Mouse (Mus musculus) stomach, embryonic 14.5 days (tissue): ENCODE results near the gene Hexim1. TPM values are rescaled to one million over a fixed set of nuclear protein-coding genes. Genes with fewer than 3 reads are reported as not detected.

Experiments
- ATAC-seq: fragments of 200-750 bp; cut with Nextera tagmentation; 2 replicates; pipeline ENCODE4 v1.8.0; 2017; ENCODE audit warnings: low read depth, moderate TSS enrichment; ENCODE audit not compliant: insufficient number of reproducible peaks, insufficient read depth, low FRiP score
- H3K27ac ChIP-seq: fragments of 300-500 bp; sonication (generic); 2 replicates; pipeline ENCODE4 v1.5.1; 2014; ENCODE audit warnings: mild to moderate bottlenecking, low read length, moderate library complexity, mixed read lengths
- H3K27me3 ChIP-seq: fragments of 300-500 bp; sonication (generic); 2 replicates; pipeline ENCODE4 v1.6.1; 2014; ENCODE audit warnings: low read length, control low read depth, mixed read lengths; ENCODE audit not compliant: control insufficient read depth, insufficient read depth
- H3K36me3 ChIP-seq: fragments of 300-500 bp; sonication (generic); 2 replicates; pipeline ENCODE4 v1.6.1; 2014; ENCODE audit warnings: mild to moderate bottlenecking, control low read depth, low read length, moderate library complexity, mixed read lengths; ENCODE audit not compliant: control insufficient read depth, insufficient read depth
- H3K4me1 ChIP-seq: fragments of 300-500 bp; sonication (generic); 2 replicates; pipeline ENCODE4 v1.6.1; 2014; ENCODE audit warnings: low read length, control low read depth, mixed read lengths; ENCODE audit not compliant: control insufficient read depth, insufficient read depth
- H3K4me2 ChIP-seq: fragments of 300-500 bp; sonication (generic); replicated peaks from 2 replicates; pipeline ENCODE4 v1.6.1; 2014; ENCODE audit warnings: low read depth, low read length, control low read depth
- H3K4me3 ChIP-seq: fragments of 300-500 bp; sonication (generic); 2 replicates; pipeline ENCODE4 v1.5.1; 2014; ENCODE audit warnings: low read depth, low read length, control low read depth
- H3K9ac ChIP-seq: fragments of 300-500 bp; sonication (generic); replicated peaks from 2 replicates; pipeline ENCODE4 v1.6.1; 2014; ENCODE audit warnings: low read depth, mild to moderate bottlenecking, control low read depth, low read length, moderate library complexity, mixed read lengths
- H3K9me3 ChIP-seq: fragments of 300-500 bp; sonication (generic); 2 replicates; pipeline ENCODE4 v1.6.1; 2016; ENCODE audit warnings: low read depth, low read length, control low read depth; ENCODE audit not compliant: control insufficient read depth
- WGBS: fragments of 180-500 bp; shearing (Covaris S2); extraction: QIAGEN DNeasy Blood & Tissue Kit; methylation state at CpG from one replicate; pipeline ENCODE4 v1.1.7; 2014; 5-methylcytosine and 5-hydroxymethylcytosine counted together
- polyA plus RNA-seq: library from polyadenylated mRNA; unstranded; fragments of >200 nt; fragmentation: Nextera tagmentation; extraction: Ambion mirVana; gene quantifications from 2 replicates; pipeline ENCODE4 v1.2.1, GENCODE M21; 2014

Gene Hexim1
- polyA plus RNA-seq, 1 experiment from 2014 or later: 7.7 TPM

- H3K36me3 ChIP-seq: peaks cover 6% of the 10 kb centered on the region
- no peak overlapping the region for H3K4me3 ChIP-seq
- ATAC-seq: no peak
- no peaks in the 10 kb centered on the region for H3K4me1 ChIP-seq
- H3K9ac ChIP-seq: no peak overlapping the region
- no peaks in the 10 kb centered on the region for H3K9me3 ChIP-seq
- no peak overlapping the region for H3K27ac ChIP-seq
- H3K27me3 ChIP-seq: no peaks in the 10 kb centered on the region
- H3K4me2 ChIP-seq: no peak overlapping the region
- 62% methylated on average over 10 of the region's 10 CpGs for WGBS
Measured at GRCm38 (mm10) chr11:103074121-103074650, 41.8 kb upstream of the Hexim1 start.

GRCm38 (mm10) chr11:103074796-103075323, 41.2 kb upstream of the Hexim1 start:
- no peak overlapping the region for H3K9ac ChIP-seq
- H3K9me3 ChIP-seq: no peaks in the 10 kb centered on the region
- ATAC-seq: no peak
- peaks cover 5% of the 10 kb centered on the region; the same call in 1 of the 2 replicates for H3K36me3 ChIP-seq
- no peak overlapping the region for H3K4me2 ChIP-seq
- WGBS: 25% methylated on average over 10 of the region's 10 CpGs
- H3K4me3 ChIP-seq: no peak overlapping the region
- no peaks in the 10 kb centered on the region for H3K27me3 ChIP-seq
- H3K4me1 ChIP-seq: no peaks in the 10 kb centered on the region
- H3K27ac ChIP-seq: no peak overlapping the region

GRCm38 (mm10) chr11:103076010-103076409, 40.0 kb upstream of the Hexim1 start:
- Histone ChIP-seq H3K9me3 (no peaks in the 10 kb centered on the region), H3K27ac (no peak overlapping the region), H3K4me1 (0 out of 2 replicates have a peak, but pooled peaks cover 9% of the 10 kb centered on the region), H3K27me3 (peaks cover 9% of the 10 kb centered on the region), H3K4me3 (no peak overlapping the region), H3K4me2 (no peak overlapping the region), H3K36me3 (peaks cover 1% of the 10 kb centered on the region; the same call in 1 of the 2 replicates), H3K9ac (no peak overlapping the region)
- ATAC-seq: no peak
- WGBS: 90% methylated on average over 7 of the region's 7 CpGs

- no peak for ATAC-seq
Measured at GRCm38 (mm10) chr11:103076581-103076980, 39.5 kb upstream of the Hexim1 start.

GRCm38 (mm10) chr11:103078131-103078530, 37.9 kb upstream of the Hexim1 start:
- no peak for ATAC-seq
- no peak overlapping the region for H3K4me2 ChIP-seq
- 80% methylated on average over 11 of the region's 11 CpGs for WGBS

More at GRCm38 (mm10) chr11:103076581-103076980, 39.5 kb upstream of the Hexim1 start:
- Histone ChIP-seq H3K36me3 (no peaks in the 10 kb centered on the region; the same call in 1 of the 2 replicates), H3K4me1 (0 out of 2 replicates have a peak, but pooled peaks cover 9% of the 10 kb centered on the region), H3K9me3 (no peaks in the 10 kb centered on the region), H3K4me3 (no peak overlapping the region), H3K9ac (no peak overlapping the region), H3K27me3 (peaks cover 13% of the 10 kb centered on the region), H3K27ac (no peak overlapping the region), H3K4me2 (no peak overlapping the region)
- WGBS: 78% methylated on average over 8 of the region's 8 CpGs

GRCm38 (mm10) chr11:103080323-103081091, 35.5 kb upstream of the Hexim1 start:
- peak overlapping the region; percentile 39 for H3K4me2 ChIP-seq
- no peaks in the 10 kb centered on the region for H3K9me3 ChIP-seq
- H3K4me1 ChIP-seq: 0 out of 2 replicates have a peak, but pooled peaks cover 9% of the 10 kb centered on the region
- no peaks in the 10 kb centered on the region for H3K36me3 ChIP-seq
- H3K27ac ChIP-seq: no peak overlapping the region
- WGBS: 3% methylated on average over 42 of the region's 43 CpGs
- peak overlapping the region; percentile 12; the same call in 1 of the 2 replicates for H3K4me3 ChIP-seq
- H3K27me3 ChIP-seq: peaks cover 15% of the 10 kb centered on the region
- peak; percentile 42; the same call in 1 of the 2 replicates for ATAC-seq
- no peak overlapping the region for H3K9ac ChIP-seq

More at GRCm38 (mm10) chr11:103078131-103078530, 37.9 kb upstream of the Hexim1 start:
- no peaks in the 10 kb centered on the region; the same call in 1 of the 2 replicates for H3K36me3 ChIP-seq
- no peak overlapping the region for H3K27ac ChIP-seq
- no peak overlapping the region for H3K4me3 ChIP-seq
- 0 out of 2 replicates have a peak, but pooled peaks cover 9% of the 10 kb centered on the region for H3K4me1 ChIP-seq
- H3K27me3 ChIP-seq: peaks cover 15% of the 10 kb centered on the region
- no peak overlapping the region for H3K9ac ChIP-seq
- no peaks in the 10 kb centered on the region for H3K9me3 ChIP-seq

GRCm38 (mm10) chr11:103081631-103082030, 34.4 kb upstream of the Hexim1 start:
- 0 out of 2 replicates have a peak, but pooled peaks cover 9% of the 10 kb centered on the region for H3K4me1 ChIP-seq
- no peaks in the 10 kb centered on the region for H3K36me3 ChIP-seq
- H3K9ac ChIP-seq: no peak overlapping the region
- ATAC-seq: no peak
- H3K9me3 ChIP-seq: no peaks in the 10 kb centered on the region
- H3K27ac ChIP-seq: no peak overlapping the region
- no peak overlapping the region for H3K4me3 ChIP-seq
- H3K27me3 ChIP-seq: peaks cover 15% of the 10 kb centered on the region
- H3K4me2 ChIP-seq: no peak overlapping the region
- WGBS: 67% methylated on average over 6 of the region's 6 CpGs

- Histone ChIP-seq H3K4me3 (no peak overlapping the region), H3K9ac (no peak overlapping the region), H3K27me3 (no peaks in the 10 kb centered on the region), H3K4me2 (no peak overlapping the region), H3K27ac (no peak overlapping the region), H3K4me1 (peaks cover 9% of the 10 kb centered on the region), H3K9me3 (no peaks in the 10 kb centered on the region), H3K36me3 (no peaks in the 10 kb centered on the region)
- ATAC-seq: no peak
- 84% methylated on average over 7 of the region's 7 CpGs for WGBS
Measured at GRCm38 (mm10) chr11:103093306-103093705, 22.7 kb upstream of the Hexim1 start.
